Mouse (Mus musculus) olfactory bulb, adult 2 months (tissue): ENCODE measurements around the gene Epha3. TPM values are rescaled to one million over a fixed set of nuclear protein-coding genes. Genes with fewer than 3 reads are reported as not detected.

ENCODE experiments used
- H3K27ac ChIP-seq: fragments of 200-500 bp; 2 replicates; pipeline ENCODE4 v1.5.1; 2012; ENCODE audit warnings: low read depth, low read length; ENCODE audit not compliant: insufficient read depth
- H3K4me1 ChIP-seq: fragments of 200-500 bp; 2 replicates; pipeline ENCODE4 v1.6.1; 2012; ENCODE audit warnings: low read length; ENCODE audit not compliant: control insufficient read depth, insufficient read depth
- H3K4me3 ChIP-seq: fragments of 200-500 bp; 2 replicates; pipeline ENCODE4 v1.5.1; 2012; ENCODE audit warnings: mild to moderate bottlenecking, low read depth, low read length, moderate library complexity; ENCODE audit not compliant: insufficient read depth
- CTCF ChIP-seq: fragments of 200-500 bp; IDR thresholded peaks from 2 replicates; pipeline ENCODE4 v1.5.1; 2012; ENCODE audit warnings: low read depth, mild to moderate bottlenecking, low read length, moderate library complexity; ENCODE audit not compliant: insufficient read depth
- POLR2A ChIP-seq: fragments of 200-500 bp; IDR thresholded peaks from 2 replicates; pipeline ENCODE4 v1.6.1; 2012; ENCODE audit warnings: mild to moderate bottlenecking, low read depth, low read length, moderate library complexity; ENCODE audit not compliant: insufficient read depth
- WGBS: fragments of 180-500 bp; shearing (Covaris S2); methylation state at CpG from one replicate; pipeline ENCODE4 v1.1.7; 2018; 5-methylcytosine and 5-hydroxymethylcytosine counted together
- polyA plus RNA-seq: library from polyadenylated mRNA; stranded (reverse); fragments of >200 nt; gene quantifications from 2 replicates; pipeline ENCODE4 v1.2.4, GENCODE M21; 2012; ENCODE audit warnings: low replicate concordance; ENCODE audit not compliant: missing spikeins, insufficient read depth, insufficient read length

The Epha3 gene
- polyA plus RNA-seq, 1 experiment = not detected

DNA sequence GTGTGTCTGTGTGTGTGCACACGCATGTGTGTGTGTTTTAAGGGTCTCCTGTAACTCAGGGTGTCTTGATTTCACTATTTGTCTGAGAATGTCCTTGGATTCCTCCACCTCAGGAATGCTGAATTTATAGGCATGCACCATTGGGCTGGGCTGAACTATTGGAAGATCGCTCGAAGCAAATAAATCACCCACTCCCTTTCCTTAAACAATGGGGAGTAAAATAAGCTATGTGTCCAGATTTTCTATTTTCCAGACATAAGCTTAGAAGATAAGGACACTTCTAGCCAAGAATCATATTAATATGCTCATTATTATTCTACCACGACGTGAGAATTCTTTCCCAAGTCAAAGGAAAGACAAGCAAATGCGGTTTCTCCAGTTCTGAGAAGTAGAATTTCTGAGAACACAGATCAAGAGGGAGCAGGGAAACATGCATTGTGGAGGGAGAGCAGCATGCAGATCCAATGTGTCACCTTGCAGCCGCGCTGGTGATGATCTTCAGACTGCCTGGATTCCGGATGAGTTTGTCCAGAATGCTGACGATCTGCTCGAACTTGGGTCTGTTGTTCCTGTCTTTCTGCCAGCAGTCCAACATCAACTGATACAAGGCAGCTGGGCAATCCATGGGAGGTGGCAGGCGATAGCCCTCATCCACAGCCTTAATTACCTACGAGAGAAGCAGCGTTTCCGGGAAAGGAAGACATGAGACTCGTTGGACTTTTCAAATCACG lies 297.7 kb downstream of the Epha3 start:
- Histone ChIP-seq H3K4me3 (no peak overlapping the region), H3K27ac (no peak overlapping the region), H3K4me1 (no peaks in the 10 kb centered on the region)
- WGBS = 91% methylated on average over 17 of the region's 17 CpGs
- TF ChIP-seq CTCF (no peak), POLR2A (no peak)

DNA sequence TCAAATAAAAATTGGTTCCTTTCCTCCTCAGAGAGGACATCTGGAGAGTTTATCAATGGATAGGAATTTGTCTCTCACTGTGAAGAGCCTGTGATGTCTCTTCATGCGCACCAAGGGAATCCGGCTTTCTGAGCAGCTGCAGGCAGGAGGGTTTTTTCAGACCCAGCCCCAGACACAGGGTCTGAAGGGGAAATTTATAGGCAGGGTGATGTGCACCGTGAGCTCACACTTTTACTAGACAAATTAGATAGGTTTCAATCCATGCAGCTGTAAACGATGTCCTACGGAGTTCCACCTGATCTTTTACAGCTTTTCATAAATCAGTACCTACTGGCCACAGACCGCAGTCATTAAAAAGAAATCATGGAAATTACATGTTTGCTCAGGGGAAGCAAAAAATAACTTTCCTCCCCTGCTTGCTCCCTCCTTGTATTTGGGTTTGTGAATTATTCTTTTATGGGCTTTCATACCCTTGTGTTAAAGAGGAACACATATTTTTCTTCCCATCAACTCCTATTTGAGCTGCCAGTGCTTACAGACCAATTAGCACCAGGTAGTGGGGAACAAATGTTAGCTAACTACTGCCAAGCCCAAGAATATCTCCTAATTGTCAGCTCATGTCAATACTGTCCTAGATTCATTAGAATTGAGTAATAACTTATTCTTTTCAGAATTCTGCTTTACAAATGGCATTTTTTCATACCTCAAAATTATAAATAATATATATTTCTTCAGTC lies 307.4 kb downstream of the Epha3 start:
- Histone ChIP-seq H3K4me1 (no peaks in the 10 kb centered on the region), H3K27ac (no peak overlapping the region), H3K4me3 (no peak overlapping the region)
- WGBS = 57% methylated on average over 6 of the region's 6 CpGs
- TF ChIP-seq POLR2A (no peak), CTCF (no peak)

- Histone ChIP-seq H3K4me3 (no peak overlapping the region), H3K27ac (no peak overlapping the region), H3K4me1 (no peaks in the 10 kb centered on the region)
- TF ChIP-seq POLR2A (no peak), CTCF (no peak)
- 91% methylated on average over 7 of the region's 7 CpGs for WGBS
Measured at GRCm38 (mm10) chr16:63552531-63552930, 311.4 kb downstream of the Epha3 start.

GRCm38 (mm10) chr16:63539489-63539888 lies 324.5 kb downstream of the Epha3 start:
- no peaks in the 10 kb centered on the region for H3K4me1 ChIP-seq
- TF ChIP-seq CTCF = no peak
- TF ChIP-seq POLR2A = no peak

DNA sequence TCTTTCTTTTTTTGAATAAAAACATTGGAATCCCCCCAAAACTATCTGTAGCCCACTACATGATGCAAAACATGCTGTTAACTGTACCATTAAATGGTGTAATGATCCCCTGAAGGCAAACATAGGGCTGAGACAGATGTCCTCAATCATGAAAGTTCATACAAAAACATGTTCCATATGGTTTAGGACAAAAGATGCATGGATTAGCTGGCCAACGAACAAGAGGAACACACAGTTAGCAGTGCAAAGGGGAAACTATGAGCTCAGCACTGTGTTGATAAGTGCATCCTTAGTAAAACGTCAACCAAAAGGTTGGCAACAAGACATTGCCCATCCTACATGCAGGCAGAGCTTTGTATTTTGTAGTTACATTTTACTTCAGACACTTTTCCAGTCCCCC lies 335.2 kb downstream of the Epha3 start:
- H3K27ac ChIP-seq = no peak overlapping the region
- WGBS = 57% methylated on average over 2 of the region's 2 CpGs
- no peak for TF ChIP-seq POLR2A
- no peak for TF ChIP-seq CTCF
- H3K4me3 ChIP-seq = no peak overlapping the region
- no peaks in the 10 kb centered on the region for H3K4me1 ChIP-seq

More at GRCm38 (mm10) chr16:63539489-63539888, 324.5 kb downstream of the Epha3 start:
- Histone ChIP-seq H3K4me3 (no peak overlapping the region), H3K27ac (no peak overlapping the region)

DNA sequence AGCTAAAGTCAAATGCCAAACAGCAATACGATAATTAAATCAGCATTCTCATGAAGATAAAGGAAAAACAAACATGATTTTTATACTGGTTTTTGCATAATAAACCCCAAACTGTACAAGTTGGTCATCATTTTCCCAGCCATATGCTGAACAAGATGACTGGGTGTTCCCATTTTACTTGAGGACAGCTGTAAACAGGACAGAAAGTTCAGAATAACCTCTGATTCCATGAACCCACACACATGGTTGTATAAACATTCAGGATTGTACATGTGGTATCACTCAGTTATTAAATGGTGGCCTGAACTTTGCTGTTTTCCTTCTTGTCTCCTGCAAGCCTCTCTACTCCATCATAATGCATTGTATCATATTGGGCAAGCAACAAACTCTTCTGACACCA lies 346.3 kb downstream of the Epha3 start:
- 92% methylated on average over 1 of the region's 1 CpGs for whole genome bisulfite sequencing
- TF ChIP-seq POLR2A = no peak
- no peak for TF ChIP-seq CTCF
- Histone ChIP-seq H3K27ac (no peak overlapping the region), H3K4me1 (no peaks in the 10 kb centered on the region), H3K4me3 (no peak overlapping the region)

- Histone ChIP-seq H3K4me1 (no peaks in the 10 kb centered on the region), H3K4me3 (no peak overlapping the region), H3K27ac (no peak overlapping the region)
- TF ChIP-seq CTCF = no peak
- no peak for TF ChIP-seq POLR2A
- WGBS = 94% methylated on average over 2 of the region's 2 CpGs
Measured at GRCm38 (mm10) chr16:63510069-63510468, 353.9 kb downstream of the Epha3 start.

- no peak overlapping the region for H3K4me3 ChIP-seq
- H3K27ac ChIP-seq = no peak overlapping the region
- no peaks in the 10 kb centered on the region for H3K4me1 ChIP-seq
- WGBS = 75% methylated on average over 2 of the region's 2 CpGs
- TF ChIP-seq POLR2A (no peak), CTCF (no peak)
Measured at GRCm38 (mm10) chr16:63506437-63506836, 357.5 kb downstream of the Epha3 start.

DNA sequence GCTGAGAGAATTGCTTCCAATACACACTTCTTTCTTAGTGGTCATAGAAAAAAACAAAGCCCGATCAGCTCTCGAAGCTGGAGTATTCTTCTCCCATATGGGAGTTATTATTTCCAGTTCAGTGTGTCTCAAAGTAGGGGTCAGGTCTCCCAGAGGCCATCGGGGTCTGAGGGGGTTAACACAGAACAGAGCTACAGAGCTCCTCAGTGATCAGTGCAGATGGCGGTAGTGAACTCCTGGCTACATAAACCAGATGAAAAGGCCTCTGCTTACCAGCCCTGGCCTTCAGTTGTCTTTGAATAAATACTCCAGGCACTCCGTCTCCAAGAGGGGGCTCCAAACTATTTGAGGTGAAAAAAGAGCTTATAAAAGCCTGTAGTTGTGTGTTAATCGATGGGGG lies 362.5 kb downstream of the Epha3 start:
- WGBS = 37% methylated on average over 6 of the region's 6 CpGs
- no peak overlapping the region for H3K27ac ChIP-seq
- no peak overlapping the region for H3K4me3 ChIP-seq
- TF ChIP-seq POLR2A = no peak
- H3K4me1 ChIP-seq = no peaks in the 10 kb centered on the region
